In genomic region chr6:113306986-113307349, GRCm38 (mm10) we compare ENCODE assay signal across 8 mouse cellular contexts. TPM values are rescaled to one million over a fixed set of nuclear protein-coding genes. Genes with fewer than 3 reads are reported as not detected.
DNase-seq lines count a peak whose midpoint lies in the region; ATAC-seq and TF ChIP-seq lines count a peak whose summit lies in the region.

TSS of gene Brpf1 (plus strand) at chr6:113307137.

- H3K27ac ChIP-seq in heart, adult 2 months: peak within 1 kb of the TSS; percentile 99
- peak within 1 kb of the TSS; percentile 99 for H3K27ac ChIP-seq in hindbrain, embryonic 14.5 days
- H3K27ac ChIP-seq in liver, embryonic 14.5 days: peak within 1 kb of the TSS; percentile 96

- TF ChIP-seq CTCF in heart, adult 2 months (IDR thresholded peaks at IDR 0.05): peak; percentile 33
- no peak for TF ChIP-seq CTCF in G1E (IDR thresholded peaks at IDR 0.05; ENCODE audit: low read depth, low read length)
- 0 out of 2 replicates have a peak, but pooled peaks have one; percentile 16 for TF ChIP-seq CTCF in liver, embryonic 14.5 days (IDR thresholded peaks at IDR 0.05; ENCODE audit: low read depth)

- peaks cover 6% of the 10 kb centered on the region for H3K36me3 ChIP-seq in heart, adult 2 months (ENCODE audit: control insufficient read depth, insufficient read depth, low read length)
- H3K36me3 ChIP-seq in G1E (replicated peaks): peaks cover 32% of the 10 kb centered on the region
- peaks cover 19% of the 10 kb centered on the region for H3K36me3 ChIP-seq in hindbrain, embryonic 14.5 days (replicated peaks; ENCODE audit: control insufficient read depth, insufficient read depth)
- peaks cover 13% of the 10 kb centered on the region for H3K36me3 ChIP-seq in liver, embryonic 14.5 days (replicated peaks; ENCODE audit: control insufficient read depth, insufficient read depth, low read depth)

- intact Hi-C loops in heart, adult 2 months (cut with DNase I): loop anchor here (2.0 to 5.0 kb wide), 2 partner anchors 72 to 260 kb away; partner anchors contain the start of genes Arpc4 and Thumpd3

- H3K4me3 ChIP-seq in heart, adult 2 months: peak within 1 kb of the TSS; percentile 87
- peak within 1 kb of the TSS; percentile 84 for H3K4me3 ChIP-seq in G1E (ENCODE audit: low read depth, low read length)
- peak within 1 kb of the TSS; percentile 96 for H3K4me3 ChIP-seq in hindbrain, embryonic 14.5 days (replicated peaks; ENCODE audit: low read length)
- peak within 1 kb of the TSS; percentile 85 to 98 for H3K4me3 ChIP-seq in liver, embryonic 14.5 days (ENCODE audit: insufficient read depth in 1 of 2, low read depth in 2 of 2, low read length in 2 of 2)

- peak; percentile 42 for TF ChIP-seq POLR2A in heart, adult 2 months (IDR thresholded peaks at IDR 0.05; ENCODE audit: insufficient read depth, low read depth, low read length)

- peaks cover 8% of the 10 kb centered on the region for H3K79me2 ChIP-seq in heart, adult 2 months (replicated peaks; ENCODE audit: control insufficient read depth, insufficient read depth, low read length)

- H3K9me3 ChIP-seq in G1E (replicated peaks): no peaks in the 10 kb centered on the region
- H3K9me3 ChIP-seq in hindbrain, embryonic 14.5 days (ENCODE audit: control insufficient read depth, low read length): no peaks in the 10 kb centered on the region
- no peaks in the 10 kb centered on the region for H3K9me3 ChIP-seq in liver, embryonic 14.5 days (ENCODE audit: control insufficient read depth, low read length)

- WGBS in heart, adult 2 months: under 1% methylated on average over 32 of the region's 32 CpGs
- WGBS in hindbrain, embryonic 14.5 days: under 1% methylated on average over 32 of the region's 32 CpGs
- under 1% methylated on average over 32 of the region's 32 CpGs for WGBS in liver, embryonic 14.5 days (ENCODE audit: insufficient replicate concordance)

- H3K4me2 ChIP-seq in hindbrain, embryonic 14.5 days (replicated peaks): peak within 1 kb of the TSS; percentile 92
- peak within 1 kb of the TSS; percentile 86 for H3K4me2 ChIP-seq in liver, embryonic 14.5 days (ENCODE audit: low read depth)

- no peak for ATAC-seq in G1E (ENCODE audit: extremely low read depth, insufficient number of reproducible peaks, low FRiP score, poor library complexity, severe bottlenecking)
- peak; percentile 56 for ATAC-seq in erythroid progenitor cell, adult 5-6 weeks (replicated peaks; ENCODE audit: low FRiP score, poor library complexity, severe bottlenecking)
- peak; percentile 61 for ATAC-seq in hindbrain, embryonic 14.5 days (ENCODE audit: low FRiP score)
- ATAC-seq in liver, embryonic 14.5 days (ENCODE audit: insufficient read depth): peak; percentile 62

- DNase-seq in heart, adult 2 months: no peak
- no peak for DNase-seq in heart, adult 9 months (ENCODE audit: low spot score in 2 of 2)
- DNase-seq in G1E (ENCODE audit: low spot score): peak; percentile 50
- no peak for DNase-seq in hindbrain, embryonic 14.5 days (ENCODE audit: low spot score)
- no peak for DNase-seq in liver, embryonic 14.5 days (ENCODE audit: low read depth in 3 of 3, low spot score in 3 of 3)
- no peak for DNase-seq in embryo, embryonic 10.5 days (ENCODE audit: low spot score)
- no peak for DNase-seq in thymus, postnatal 25 days

- peak within 1 kb of the TSS; percentile 93 for H3K9ac ChIP-seq in heart, adult 2 months (ENCODE audit: low read depth, low read length)
- H3K9ac ChIP-seq in hindbrain, embryonic 14.5 days: peak within 1 kb of the TSS; percentile 95
- H3K9ac ChIP-seq in liver, embryonic 14.5 days (replicated peaks): peak within 1 kb of the TSS; percentile 98

- TF ChIP-seq EP300 in heart, adult 2 months (IDR thresholded peaks at IDR 0.05; ENCODE audit: insufficient read depth, low read depth, low read length): no peak
- no peak for TF ChIP-seq EP300 in liver, embryonic 14.5 days (IDR thresholded peaks at IDR 0.05; ENCODE audit: low read depth)

- H3K4me1 ChIP-seq in heart, adult 2 months (ENCODE audit: control insufficient read depth, insufficient read depth, low read length): peaks cover 7% of the 10 kb centered on the region
- H3K4me1 ChIP-seq in G1E (ENCODE audit: insufficient read depth, low read depth, low read length): peaks cover 52% of the 10 kb centered on the region
- H3K4me1 ChIP-seq in hindbrain, embryonic 14.5 days (replicated peaks; ENCODE audit: control insufficient read depth, insufficient read depth, low read length): peaks cover 21% of the 10 kb centered on the region
- H3K4me1 ChIP-seq in liver, embryonic 14.5 days (replicated peaks; ENCODE audit: control insufficient read depth in 2 of 2, insufficient read depth in 2 of 2, low read length in 1 of 2): peaks cover 12 to 13% of the 10 kb centered on the region in 2 experiments

- H3K27me3 ChIP-seq in heart, adult 2 months (ENCODE audit: control insufficient read depth, insufficient read depth, low read length): no peaks in the 10 kb centered on the region
- H3K27me3 ChIP-seq in G1E (ENCODE audit: insufficient read depth, low read length): peaks cover 4% of the 10 kb centered on the region; the same call in 1 of the 2 replicates
- no peaks in the 10 kb centered on the region for H3K27me3 ChIP-seq in hindbrain, embryonic 14.5 days (ENCODE audit: control insufficient read depth, insufficient read depth, low read length)
- no peaks in the 10 kb centered on the region for H3K27me3 ChIP-seq in liver, embryonic 14.5 days (ENCODE audit: control insufficient read depth, insufficient read depth, low read length)

RNA-seq across cellular contexts. Expression of gene Brpf1, which starts in this region (rescaled TPM):
- total RNA-seq in heart, adult 2 months (2021): 10 to 100 TPM; 11.0 to 14.4 TPM
- polyA plus RNA-seq in heart, adult 2 months (2012; rRNA removed): 9.9 and 12.8 TPM in 2 replicates
- total RNA-seq in G1E (2014; fragmentation: Nextera tagmentation) (46.5 and 56.0 TPM in 2 replicates), G1E (2017) (26.5 and 26.9 TPM in 2 replicates)
- polyA plus RNA-seq in G1E (2012): 37.9 and 40.6 TPM in 2 replicates
- total RNA-seq in erythroid progenitor cell, adult 5-6 weeks (2015; ENCODE audit: low replicate concordance): 33.5 and 43.6 TPM in 2 replicates
- 30.7 and 41.5 TPM in 2 replicates for total RNA-seq in erythroid progenitor cell, adult 5-6 weeks (2017; ENCODE audit: low replicate concordance)
- polyA plus RNA-seq in hindbrain, embryonic 14.5 days (2014; fragmentation: Nextera tagmentation; extraction: Ambion mirVana): 17.5 and 18.1 TPM in 2 replicates
- 9.4 and 11.7 TPM in 2 replicates for polyA plus RNA-seq in liver, embryonic 14.5 days (2012; rRNA removed)
- 6.7 and 7.5 TPM in 2 replicates for polyA plus RNA-seq in liver, embryonic 14.5 days (2014; fragmentation: Nextera tagmentation; extraction: Ambion mirVana)
